Comparison of ENCODE assay signal across 8 mouse cellular contexts in the genomic region with DNA sequence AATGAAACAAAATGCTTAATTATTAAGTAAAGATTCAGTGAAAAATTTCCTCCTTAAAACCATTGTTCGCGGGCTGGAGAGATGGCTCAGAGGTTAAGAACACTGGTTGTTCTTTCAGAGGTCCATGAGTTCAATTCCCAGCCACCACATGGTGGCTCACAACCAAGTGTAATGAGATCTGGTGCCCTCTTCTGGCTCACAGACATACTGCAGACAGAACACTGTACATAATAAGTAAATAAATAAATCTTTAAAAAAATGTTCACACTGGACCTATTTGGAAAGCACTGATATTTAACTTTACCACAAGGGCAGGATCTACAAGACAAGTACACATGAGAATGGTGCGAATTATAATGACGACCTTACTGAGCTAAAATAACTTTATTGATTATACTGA. TPM values are rescaled to one million over a fixed set of nuclear protein-coding genes. Genes with fewer than 3 reads are reported as not detected.
DNase-seq lines count a peak whose midpoint lies in the region; ATAC-seq and TF ChIP-seq lines count a peak whose summit lies in the region.

No protein-coding gene starts in this region.

- H3K4me1 ChIP-seq in heart, embryonic 11.5 days (ENCODE audit: control insufficient read depth, insufficient read depth, low read length), result peaks cover 9% of the 10 kb centered on the region
- H3K4me1 ChIP-seq in ES-E14 (ENCODE audit: control insufficient read depth in 2 of 2, insufficient read depth in 2 of 2, low read length in 2 of 2, poor library complexity in 1 of 2), result no peaks in the 10 kb centered on the region
- peaks cover 5% of the 10 kb centered on the region for H3K4me1 ChIP-seq in embryonic facial prominence, embryonic 14.5 days (ENCODE audit: control insufficient read depth, insufficient read depth, low read length)
- H3K4me1 ChIP-seq in intestine, embryonic 15.5 days (replicated peaks), result peaks cover 4% of the 10 kb centered on the region; the same call in 1 of the 2 replicates

- no peaks in the 10 kb centered on the region for H3K36me3 ChIP-seq in heart, embryonic 11.5 days (ENCODE audit: control insufficient read depth, insufficient read depth, low read length)
- no peaks in the 10 kb centered on the region for H3K36me3 ChIP-seq in ES-E14 (ENCODE audit: control insufficient read depth, insufficient read depth, low read length, poor library complexity, severe bottlenecking)
- no peaks in the 10 kb centered on the region for H3K36me3 ChIP-seq in embryonic facial prominence, embryonic 14.5 days (ENCODE audit: control insufficient read depth, insufficient read depth, low read length)
- no peaks in the 10 kb centered on the region for H3K36me3 ChIP-seq in intestine, embryonic 15.5 days

- H3K9ac ChIP-seq in heart, embryonic 11.5 days (ENCODE audit: low read depth, low read length), result no peak overlapping the region
- no peak overlapping the region for H3K9ac ChIP-seq in ES-E14 (ENCODE audit: insufficient read depth, low read depth, low read length, poor library complexity, severe bottlenecking)
- no peak overlapping the region for H3K9ac ChIP-seq in embryonic facial prominence, embryonic 14.5 days (ENCODE audit: low read depth, low read length)
- no peak overlapping the region for H3K9ac ChIP-seq in intestine, embryonic 15.5 days

- no peaks in the 10 kb centered on the region for H3K9me3 ChIP-seq in heart, embryonic 11.5 days (replicated peaks; ENCODE audit: control insufficient read depth, low read length)
- H3K9me3 ChIP-seq in ES-E14 (ENCODE audit: control insufficient read depth, insufficient read depth, low read depth, low read length), result no peaks in the 10 kb centered on the region
- no peaks in the 10 kb centered on the region for H3K9me3 ChIP-seq in embryonic facial prominence, embryonic 14.5 days (ENCODE audit: control insufficient read depth, low read length)
- H3K9me3 ChIP-seq in intestine, embryonic 15.5 days, result no peaks in the 10 kb centered on the region

- no peaks in the 10 kb centered on the region for H3K27me3 ChIP-seq in heart, embryonic 11.5 days (ENCODE audit: control insufficient read depth, insufficient read depth, low read length)
- no peaks in the 10 kb centered on the region for H3K27me3 ChIP-seq in embryonic facial prominence, embryonic 14.5 days (replicated peaks; ENCODE audit: control insufficient read depth, insufficient read depth, low read length)
- H3K27me3 ChIP-seq in intestine, embryonic 15.5 days (replicated peaks), result no peaks in the 10 kb centered on the region

- H3K27ac ChIP-seq in heart, embryonic 11.5 days (ENCODE audit: low read depth, low read length), result no peak overlapping the region
- H3K27ac ChIP-seq in ES-E14 (ENCODE audit: insufficient read depth, low read depth, low read length, poor library complexity, severe bottlenecking), result no peak overlapping the region
- H3K27ac ChIP-seq in embryonic facial prominence, embryonic 14.5 days (replicated peaks; ENCODE audit: low read depth, low read length), result no peak overlapping the region
- no peak overlapping the region for H3K27ac ChIP-seq in intestine, embryonic 15.5 days

- in situ Hi-C loops in ES-E14 (cut with MboI; ENCODE audit: low sequenced_read_pairs in 2 of 2, unreplicated experiment in 2 of 2), result loop anchor here in 1 of 2 experiments (25.0 kb wide), 1 partner anchor 310 kb away; no protein-coding TSS in a partner anchor

- intact Hi-C loops in heart, postnatal 36 days (cut with DNase I), result loop anchor here (10.0 kb wide), 1 partner anchor 1973 kb away; a partner anchor contains a TSS

- no peak for DNase-seq in heart, postnatal 36 days
- DNase-seq in ES-E14 (ENCODE audit: low read depth, low spot score), result no peak
- peak; percentile 16 for DNase-seq in embryonic facial prominence, embryonic 14.5 days (ENCODE audit: low spot score)
- DNase-seq in lung, postnatal 10 days, result peak; percentile 55
- peak; percentile 33 to 38 for DNase-seq in thymus, postnatal 10 days (ENCODE audit: low spot score in 2 of 2)
- DNase-seq in layer of hippocampus, postnatal 36 days, result no peak

- peak overlapping the region; percentile 68 for H3K4me2 ChIP-seq in heart, embryonic 11.5 days
- peak overlapping the region; percentile 75 for H3K4me2 ChIP-seq in embryonic facial prominence, embryonic 14.5 days (ENCODE audit: low read depth, low read length)
- peak overlapping the region; percentile 67 for H3K4me2 ChIP-seq in intestine, embryonic 15.5 days (replicated peaks)

- H3K4me3 ChIP-seq in heart, embryonic 11.5 days (ENCODE audit: low read depth, low read length), result peak overlapping the region; percentile 94; the same call in 1 of the 2 replicates
- peak overlapping the region; percentile 59 to 96 for H3K4me3 ChIP-seq in ES-E14 (ENCODE audit: insufficient read depth in 1 of 2, low read depth in 1 of 2, low read length in 2 of 2, poor library complexity in 1 of 2, severe bottlenecking in 1 of 2)
- H3K4me3 ChIP-seq in embryonic facial prominence, embryonic 14.5 days (ENCODE audit: low read depth, low read length), result peak overlapping the region; percentile 88
- H3K4me3 ChIP-seq in intestine, embryonic 15.5 days (replicated peaks), result no peak overlapping the region

- 41% methylated on average over 4 of the region's 4 CpGs for WGBS in heart, embryonic 11.5 days (ENCODE audit: insufficient replicate concordance)
- WGBS in embryonic facial prominence, embryonic 14.5 days, result 42% methylated on average over 4 of the region's 4 CpGs
- 39% methylated on average over 4 of the region's 4 CpGs for WGBS in intestine, embryonic 15.5 days

- no peak for ATAC-seq in heart, embryonic 11.5 days (replicated peaks; ENCODE audit: insufficient number of reproducible peaks, low FRiP score, low TSS enrichment)
- no peak for ATAC-seq in embryonic facial prominence, embryonic 14.5 days (ENCODE audit: low read depth)
- no peak for ATAC-seq in intestine, embryonic 15.5 days

TF ChIP-seq in ES-E14, 5 proteins besides CTCF, POLR2A, EP300 and RAD21:
- TF ChIP-seq HCFC1 (IDR thresholded peaks at IDR 0.05; ENCODE audit: borderline replicate concordance, insufficient read depth, low read length) (no peak), CHD2 (IDR thresholded peaks at IDR 0.05; ENCODE audit: low read depth, low read length) (no peak), ZC3H11A (IDR thresholded peaks at IDR 0.05; ENCODE audit: borderline replicate concordance, low read depth, low read length) (peak; percentile 16; the same call in 1 of the 2 replicates)

RNA-seq across cellular contexts. Expression of a gene that starts 0.7 kb away (rescaled TPM):
- 264 and 298 TPM in 2 replicates for polyA plus RNA-seq in heart, embryonic 11.5 days (2014; fragmentation: Nextera tagmentation; extraction: Ambion mirVana)
- 100 to 1,000 TPM; 540 to 568 TPM for total RNA-seq in heart, postnatal 36 days (2021)
- total RNA-seq in ES-E14 (2012; rRNA removed), result 61.5 and 99.7 TPM in 2 replicates
- polyA plus RNA-seq in embryonic facial prominence, embryonic 14.5 days (2014; fragmentation: Nextera tagmentation; extraction: Ambion mirVana), result 167 and 173 TPM in 2 replicates
- 290 and 308 TPM in 2 replicates for polyA plus RNA-seq in intestine, embryonic 15.5 days (2015; fragmentation: Nextera tagmentation; extraction: Ambion mirVana)
- total RNA-seq in layer of hippocampus, postnatal 36 days (2021), result 100 to 1,000 TPM; 135 to 149 TPM

RNA-seq across cellular contexts. Expression of a gene that starts 26.0 kb away (rescaled TPM):
- polyA plus RNA-seq in heart, embryonic 11.5 days (2014; fragmentation: Nextera tagmentation; extraction: Ambion mirVana), result 0.03 TPM in 1 of 2 replicates, not detected in the other
- total RNA-seq in heart, postnatal 36 days (2021), result under 1 TPM; 0.08 to 0.11 TPM
- 0.53 and 0.54 TPM in 2 replicates for total RNA-seq in ES-E14 (2012; rRNA removed)
- 0.07 and 0.42 TPM in 2 replicates for polyA plus RNA-seq in embryonic facial prominence, embryonic 14.5 days (2014; fragmentation: Nextera tagmentation; extraction: Ambion mirVana)
- polyA plus RNA-seq in intestine, embryonic 15.5 days (2015; fragmentation: Nextera tagmentation; extraction: Ambion mirVana), result 0.03 and 0.08 TPM in 2 replicates
- under 1 TPM; 0.42 to 0.68 TPM for total RNA-seq in layer of hippocampus, postnatal 36 days (2021)

Comparison
In these comparisons a context has a peak if more than half of its experiments do, and no peak if none do; other contexts are left out.
1. DNase-seq: peak in embryonic facial prominence, embryonic 14.5 days (single experiment), lung, postnatal 10 days (single experiment) and thymus, postnatal 10 days (2 of 2); none in heart, postnatal 36 days (0 of 2), ES-E14 (single experiment) and layer of hippocampus, postnatal 36 days (0 of 2).
2. Peak in every context shown above with its lines, with median percentiles within 50 percentile points of each other: H3K4me2 ChIP-seq.